Mouse (Mus musculus) lung, adult 18-20 months (tissue): ENCODE data around the gene Slco3a1.

Experiments used
- DNase-seq, 2 experiments: peaks; one replicate each; pipeline ENCODE4 v3.0.0; 2022; ENCODE audit warnings: mixed read lengths in 2 of 2

Gene Slco3a1

GRCm38 (mm10) chr7:74269283-74270088 lies 285.1 kb downstream of the Slco3a1 start:
- DNase-seq, result no peak

GRCm38 (mm10) chr7:74266511-74267168 lies 287.9 kb downstream of the Slco3a1 start:
- DNase-seq, result no peak

GRCm38 (mm10) chr7:74256291-74256690 lies 298.3 kb downstream of the Slco3a1 start:
- DNase-seq, result no peak

GRCm38 (mm10) chr7:74252066-74252465 lies 302.5 kb downstream of the Slco3a1 start:
- DNase-seq, result peak; percentile 16 to 23

- no peak for DNase-seq
These were observed 313.3 kb downstream of the Slco3a1 start for GRCm38 (mm10) chr7:74241236-74241635.

- no peak for DNase-seq
These were observed 314.0 kb downstream of the Slco3a1 start for GRCm38 (mm10) chr7:74240459-74241172.
